Mouse (Mus musculus) midbrain, embryonic 16.5 days (tissue): ENCODE data around the gene Phgr1. TPM values are rescaled to one million over a fixed set of nuclear protein-coding genes. Genes with fewer than 3 reads are reported as not detected.

Experiments used
- ATAC-seq: fragments of 200-750 bp; cut with Nextera tagmentation; 2 replicates; pipeline ENCODE4 v1.8.0; 2017; ENCODE audit warnings: moderate TSS enrichment
- H3K27ac ChIP-seq: fragments of 300-500 bp; sonication (generic); 2 replicates; pipeline ENCODE4 v1.5.1; 2014; ENCODE audit warnings: mild to moderate bottlenecking, low read length, mixed read lengths
- H3K27me3 ChIP-seq: fragments of 300-500 bp; sonication (generic); 2 replicates; pipeline ENCODE4 v1.6.1; 2014; ENCODE audit warnings: low read depth, low read length, mixed read lengths; ENCODE audit not compliant: control insufficient read depth, insufficient read depth
- H3K36me3 ChIP-seq: fragments of 300-500 bp; sonication (generic); 2 replicates; pipeline ENCODE4 v1.6.1; 2014; ENCODE audit warnings: mild to moderate bottlenecking, low read length, moderate library complexity, mixed read lengths; ENCODE audit not compliant: control insufficient read depth, insufficient read depth
- H3K4me1 ChIP-seq: fragments of 300-500 bp; sonication (generic); 2 replicates; pipeline ENCODE4 v1.6.1; 2014; ENCODE audit warnings: mild to moderate bottlenecking, low read length, mixed read lengths; ENCODE audit not compliant: control insufficient read depth, insufficient read depth
- H3K4me2 ChIP-seq: fragments of 300-500 bp; sonication (generic); 2 replicates; pipeline ENCODE4 v1.6.1; 2014; ENCODE audit warnings: mild to moderate bottlenecking, low read length, mixed read lengths
- H3K4me3 ChIP-seq: fragments of 300-500 bp; sonication (generic); 2 replicates; pipeline ENCODE4 v1.5.1; 2014; ENCODE audit warnings: low read depth, mild to moderate bottlenecking, low read length, moderate library complexity, mixed read lengths
- H3K9ac ChIP-seq: fragments of 300-500 bp; sonication (generic); 2 replicates; pipeline ENCODE4 v1.6.1; 2014; ENCODE audit warnings: low read depth, low read length, mixed read lengths
- H3K9me3 ChIP-seq: fragments of 300-500 bp; sonication (generic); replicated peaks from 2 replicates; pipeline ENCODE4 v1.6.1; 2014; ENCODE audit warnings: mild to moderate bottlenecking, low read length, mixed read lengths; ENCODE audit not compliant: control insufficient read depth, poor library complexity, severe bottlenecking
- WGBS: fragments of 180-500 bp; shearing (Covaris S2); extraction: QIAGEN DNeasy Blood & Tissue Kit; methylation state at CpG from one replicate; pipeline ENCODE4 v1.1.7; 2014; 5-methylcytosine and 5-hydroxymethylcytosine counted together
- polyA plus RNA-seq: library from polyadenylated mRNA; unstranded; fragments of >200 nt; fragmentation: Nextera tagmentation; extraction: Ambion mirVana; gene quantifications from 2 replicates; pipeline ENCODE4 v1.2.1, GENCODE M21; 2015

The Phgr1 gene
- polyA plus RNA-seq: not detected in 2 replicates

GRCm38 (mm10) chr2:118772158-118772874 is at the start of gene Phgr1:
TSS of gene Phgr1 (plus strand) at chr2:118772769.
- H3K9me3 ChIP-seq: no peaks in the 10 kb centered on the region
- H3K4me1 ChIP-seq: no peaks in the 10 kb centered on the region
- no peak for ATAC-seq
- H3K4me3 ChIP-seq: no peak within 1 kb of the TSS
- no peak within 1 kb of the TSS for H3K4me2 ChIP-seq
- H3K27me3 ChIP-seq: no peaks in the 10 kb centered on the region
- no peaks in the 10 kb centered on the region for H3K36me3 ChIP-seq
- H3K9ac ChIP-seq: no peak within 1 kb of the TSS
- H3K27ac ChIP-seq: no peak within 1 kb of the TSS
- 85% methylated on average over 6 of the region's 6 CpGs for WGBS

- Histone ChIP-seq H3K9me3 (no peaks in the 10 kb centered on the region), H3K4me1 (no peaks in the 10 kb centered on the region), H3K4me2 (no peak overlapping the region), H3K4me3 (no peak overlapping the region), H3K36me3 (no peaks in the 10 kb centered on the region), H3K27ac (no peak overlapping the region), H3K9ac (no peak overlapping the region), H3K27me3 (no peaks in the 10 kb centered on the region)
- WGBS: 84% methylated on average over 15 of the region's 15 CpGs
- ATAC-seq: no peak
Observed at GRCm38 (mm10) chr2:118723693-118724486, 48.7 kb upstream of the Phgr1 start.

DNA sequence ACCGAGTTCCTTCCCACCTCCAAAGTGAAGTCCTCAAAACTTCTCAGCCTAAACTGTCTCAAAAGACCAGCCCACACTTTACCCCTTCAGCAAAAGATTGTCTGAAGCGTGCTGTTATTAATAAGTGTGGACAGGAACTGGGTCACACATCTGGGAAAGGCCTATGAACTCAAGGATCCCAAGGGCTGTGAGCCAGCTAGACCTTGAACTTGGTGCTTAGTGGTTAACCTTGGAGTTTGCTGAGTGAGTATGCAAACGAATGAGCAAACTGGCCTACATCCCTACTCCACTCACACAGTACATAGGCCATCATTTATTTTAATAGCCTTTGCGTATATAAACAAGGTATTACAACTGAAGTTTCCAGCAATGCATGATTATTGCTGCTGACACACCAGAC is 47.1 kb upstream of the Phgr1 start:
- WGBS: 87% methylated on average over 4 of the region's 4 CpGs
- no peak overlapping the region for H3K4me3 ChIP-seq
- no peak for ATAC-seq
- no peaks in the 10 kb centered on the region for H3K4me1 ChIP-seq
- H3K4me2 ChIP-seq: no peak overlapping the region
- no peak overlapping the region for H3K9ac ChIP-seq
- no peaks in the 10 kb centered on the region for H3K9me3 ChIP-seq
- no peak overlapping the region for H3K27ac ChIP-seq
- no peaks in the 10 kb centered on the region for H3K27me3 ChIP-seq
- no peaks in the 10 kb centered on the region for H3K36me3 ChIP-seq

GRCm38 (mm10) chr2:118726873-118727272 is 45.7 kb upstream of the Phgr1 start:
- WGBS: 92% methylated on average over 2 of the region's 2 CpGs
- H3K4me1 ChIP-seq: no peaks in the 10 kb centered on the region
- H3K4me3 ChIP-seq: no peak overlapping the region
- no peak for ATAC-seq
- no peak overlapping the region for H3K4me2 ChIP-seq
- no peak overlapping the region for H3K27ac ChIP-seq
- H3K9ac ChIP-seq: no peak overlapping the region
- H3K27me3 ChIP-seq: no peaks in the 10 kb centered on the region
- H3K9me3 ChIP-seq: no peaks in the 10 kb centered on the region
- H3K36me3 ChIP-seq: no peaks in the 10 kb centered on the region

GRCm38 (mm10) chr2:118727911-118728310 is 44.7 kb upstream of the Phgr1 start:
- H3K9me3 ChIP-seq: no peaks in the 10 kb centered on the region
- no peak overlapping the region for H3K9ac ChIP-seq
- no peaks in the 10 kb centered on the region for H3K4me1 ChIP-seq
- no peak overlapping the region for H3K27ac ChIP-seq
- no peaks in the 10 kb centered on the region for H3K36me3 ChIP-seq
- ATAC-seq: no peak
- 37% methylated on average over 9 of the region's 9 CpGs for WGBS
- H3K4me3 ChIP-seq: no peak overlapping the region
- no peak overlapping the region for H3K4me2 ChIP-seq
- 0 out of 2 replicates have a peak, but pooled peaks cover 2% of the 10 kb centered on the region for H3K27me3 ChIP-seq

- H3K27me3 ChIP-seq: 0 out of 2 replicates have a peak, but pooled peaks cover 2% of the 10 kb centered on the region
- no peak for ATAC-seq
- H3K9ac ChIP-seq: no peak within 1 kb of the TSS
- no peaks in the 10 kb centered on the region for H3K36me3 ChIP-seq
- no peak within 1 kb of the TSS for H3K4me2 ChIP-seq
- H3K4me3 ChIP-seq: no peak within 1 kb of the TSS
- WGBS: 24% methylated on average over 7 of the region's 7 CpGs
- no peaks in the 10 kb centered on the region for H3K9me3 ChIP-seq
- no peaks in the 10 kb centered on the region for H3K4me1 ChIP-seq
- no peak within 1 kb of the TSS for H3K27ac ChIP-seq
Observed at GRCm38 (mm10) chr2:118728337-118728736, 44.2 kb upstream of the Phgr1 start, which contains the start of gene Plcb2. TSS of gene Plcb2 (minus strand) at chr2:118728438.

DNA sequence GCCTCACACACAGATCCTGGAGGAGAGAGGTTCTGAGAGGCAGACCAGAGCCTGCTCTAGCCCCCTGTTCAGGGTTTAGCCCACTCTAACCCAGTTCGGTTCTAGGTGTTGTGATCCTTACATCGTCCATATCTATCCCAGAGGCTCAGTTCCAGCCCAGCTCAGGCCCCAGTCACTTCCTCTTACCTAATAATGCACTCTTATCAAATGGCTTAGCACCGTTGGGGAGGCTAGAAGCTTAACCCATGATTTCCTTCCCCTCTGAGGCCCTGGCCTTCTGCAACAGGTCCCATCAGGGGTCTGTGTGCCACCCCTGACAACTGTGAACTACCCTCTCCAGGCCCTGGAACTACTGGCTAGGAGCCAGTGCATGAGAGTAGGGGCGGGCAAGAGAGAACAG is 43.4 kb upstream of the Phgr1 start:
- no peak for ATAC-seq
- WGBS: 54% methylated on average over 4 of the region's 4 CpGs
- Histone ChIP-seq H3K36me3 (no peaks in the 10 kb centered on the region), H3K4me1 (no peaks in the 10 kb centered on the region), H3K9me3 (no peaks in the 10 kb centered on the region), H3K27me3 (0 out of 2 replicates have a peak, but pooled peaks cover 2% of the 10 kb centered on the region), H3K4me3 (no peak overlapping the region), H3K9ac (no peak overlapping the region), H3K4me2 (no peak overlapping the region), H3K27ac (no peak overlapping the region)

- ATAC-seq: no peak
- 31% methylated on average over 8 of the region's 8 CpGs for WGBS
- Histone ChIP-seq H3K27me3 (peaks cover 2% of the 10 kb centered on the region; the same call in 1 of the 2 replicates), H3K9ac (no peak overlapping the region), H3K4me3 (no peak overlapping the region), H3K9me3 (no peaks in the 10 kb centered on the region), H3K4me1 (no peaks in the 10 kb centered on the region), H3K36me3 (no peaks in the 10 kb centered on the region), H3K27ac (no peak overlapping the region), H3K4me2 (no peak overlapping the region)
Observed at GRCm38 (mm10) chr2:118729816-118730621, 42.5 kb upstream of the Phgr1 start.
